Mouse (Mus musculus) liver, postnatal 0 days (tissue): Measurements from ENCODE around the gene Mier2. TPM values are rescaled to one million over a fixed set of nuclear protein-coding genes. Genes with fewer than 3 reads are reported as not detected.

Experiments used
- ATAC-seq: fragments of 200-750 bp; cut with Nextera tagmentation; 2 replicates; pipeline ENCODE4 v1.8.0; 2017; ENCODE audit warnings: mild to moderate bottlenecking, moderate library complexity
- DNase-seq: peaks from one replicate; pipeline ENCODE4 v3.0.0-alpha.2; 2016
- H3K27ac ChIP-seq: fragments of 300-500 bp; sonication (generic); 2 replicates; pipeline ENCODE4 v1.5.1; 2014; ENCODE audit warnings: antibody characterized with exemption, moderate library complexity, mild to moderate bottlenecking, low read depth
- H3K27me3 ChIP-seq: fragments of 300-500 bp; sonication (generic); 2 replicates; pipeline ENCODE4 v1.6.1; 2014; ENCODE audit warnings: low read length, control low read depth, mixed read lengths; ENCODE audit not compliant: insufficient read depth
- H3K36me3 ChIP-seq: fragments of 300-500 bp; sonication (generic); replicated peaks from 2 replicates; pipeline ENCODE4 v1.6.1; 2014; ENCODE audit warnings: mild to moderate bottlenecking, control low read depth, low read length, moderate library complexity, mixed read lengths; ENCODE audit not compliant: insufficient read depth
- H3K4me1 ChIP-seq: fragments of 300-500 bp; sonication (generic); 2 replicates; pipeline ENCODE4 v1.6.1; 2014; ENCODE audit warnings: antibody characterized with exemption, mild to moderate bottlenecking, control low read depth; ENCODE audit not compliant: insufficient read depth
- H3K4me2 ChIP-seq: fragments of 300-500 bp; sonication (generic); 2 replicates; pipeline ENCODE4 v1.6.1; 2014; ENCODE audit warnings: low read depth, mild to moderate bottlenecking, low read length, moderate library complexity, mixed read lengths
- H3K4me3 ChIP-seq: fragments of 300-500 bp; sonication (generic); 2 replicates; pipeline ENCODE4 v1.5.1; 2014; ENCODE audit warnings: low read depth, low read length
- H3K9ac ChIP-seq: fragments of 300-500 bp; sonication (generic); replicated peaks from 2 replicates; pipeline ENCODE4 v1.6.1; 2014; ENCODE audit warnings: mild to moderate bottlenecking, moderate library complexity
- H3K9me3 ChIP-seq: fragments of 300-500 bp; sonication (generic); 2 replicates; pipeline ENCODE4 v1.6.1; 2016; ENCODE audit warnings: mild to moderate bottlenecking, control low read depth, low read length, mixed read lengths
- CTCF ChIP-seq: sonication (generic); IDR thresholded peaks from 2 replicates; pipeline ENCODE4 v1.5.1; 2016; ENCODE audit warnings: antibody characterized with exemption, low read depth
- EP300 ChIP-seq: IDR thresholded peaks from 2 replicates; pipeline ENCODE4 v1.6.1; 2016; ENCODE audit warnings: antibody characterized with exemption, low read depth, mild to moderate bottlenecking
- WGBS: fragments of 180-500 bp; shearing (Covaris S2); extraction: QIAGEN DNeasy Blood & Tissue Kit; methylation state at CpG from one replicate; pipeline ENCODE4 v1.1.7; 2014; ENCODE audit not compliant: insufficient replicate concordance; 5-methylcytosine and 5-hydroxymethylcytosine counted together
- polyA plus RNA-seq: library from polyadenylated mRNA; unstranded; fragments of >200 nt; fragmentation: Nextera tagmentation; extraction: Ambion mirVana; gene quantifications from 2 replicates; pipeline ENCODE4 v1.2.1, GENCODE M21; 2015

The Mier2 gene
- polyA plus RNA-seq, 1 experiment from 2014 or later = 8.6 TPM

DNA sequence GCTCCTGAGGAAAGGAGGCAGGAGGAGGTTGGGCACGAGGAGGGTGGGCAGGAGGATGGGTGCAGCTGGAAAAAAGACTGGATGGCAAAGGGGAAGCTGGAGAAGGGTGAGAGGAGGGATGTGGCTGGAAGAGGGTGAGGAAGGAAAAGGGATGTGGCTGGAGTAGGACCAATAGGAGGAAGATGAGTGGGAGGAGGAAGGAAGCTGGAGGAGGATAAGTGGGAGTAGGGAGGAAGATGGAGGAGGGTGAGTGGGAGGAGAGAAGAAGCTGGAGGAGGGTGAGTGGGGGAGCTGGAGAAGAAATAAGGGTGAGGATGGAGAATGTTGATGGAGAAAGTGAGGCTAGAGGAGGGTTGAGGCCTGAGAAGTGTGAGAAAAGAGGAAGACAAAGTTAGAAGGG is 19.6 kb downstream of the Mier2 start:
- H3K4me2 ChIP-seq = no peak overlapping the region
- TF ChIP-seq CTCF (no peak), EP300 (no peak)
- WGBS = 53% methylated on average over 1 of the region's 1 CpGs
- H3K36me3 ChIP-seq = peaks cover 2% of the 10 kb centered on the region; the same call in 1 of the 2 replicates
- ATAC-seq = no peak
- H3K9me3 ChIP-seq = no peaks in the 10 kb centered on the region
- H3K4me3 ChIP-seq = no peak overlapping the region
- DNase-seq = peak; percentile 9
- H3K4me1 ChIP-seq = peaks cover 18% of the 10 kb centered on the region
- no peak overlapping the region for H3K27ac ChIP-seq
- no peaks in the 10 kb centered on the region for H3K27me3 ChIP-seq
- H3K9ac ChIP-seq = no peak overlapping the region

DNA sequence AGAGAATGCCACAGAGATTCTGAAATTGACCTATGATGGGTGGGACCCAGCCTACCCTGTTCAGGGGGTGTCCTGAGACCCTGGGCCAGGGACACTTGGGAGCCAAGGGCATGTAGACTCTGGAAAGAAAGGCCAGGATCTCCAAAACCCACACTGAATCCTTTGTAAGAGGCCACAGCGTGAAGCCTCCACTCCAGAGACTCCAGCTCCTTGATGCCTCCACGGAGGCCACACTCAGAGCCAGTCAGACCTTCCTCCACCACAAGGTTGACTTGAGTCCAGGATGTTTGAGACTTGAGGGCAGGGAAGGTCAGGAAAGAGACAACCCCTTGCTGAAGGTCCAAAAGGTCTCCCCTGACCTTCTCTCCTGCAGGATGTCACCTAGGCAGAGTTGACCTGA is 20.6 kb downstream of the Mier2 start:
- TF ChIP-seq EP300 (no peak), CTCF (no peak)
- H3K27ac ChIP-seq = no peak overlapping the region
- WGBS = 83% methylated on average over 2 of the region's 2 CpGs
- H3K4me3 ChIP-seq = no peak overlapping the region
- ATAC-seq = no peak
- no peaks in the 10 kb centered on the region for H3K27me3 ChIP-seq
- DNase-seq = no peak
- H3K9ac ChIP-seq = no peak overlapping the region
- H3K36me3 ChIP-seq = no peaks in the 10 kb centered on the region; the same call in 1 of the 2 replicates
- H3K4me1 ChIP-seq = peaks cover 18% of the 10 kb centered on the region
- no peaks in the 10 kb centered on the region for H3K9me3 ChIP-seq
- H3K4me2 ChIP-seq = no peak overlapping the region

DNA sequence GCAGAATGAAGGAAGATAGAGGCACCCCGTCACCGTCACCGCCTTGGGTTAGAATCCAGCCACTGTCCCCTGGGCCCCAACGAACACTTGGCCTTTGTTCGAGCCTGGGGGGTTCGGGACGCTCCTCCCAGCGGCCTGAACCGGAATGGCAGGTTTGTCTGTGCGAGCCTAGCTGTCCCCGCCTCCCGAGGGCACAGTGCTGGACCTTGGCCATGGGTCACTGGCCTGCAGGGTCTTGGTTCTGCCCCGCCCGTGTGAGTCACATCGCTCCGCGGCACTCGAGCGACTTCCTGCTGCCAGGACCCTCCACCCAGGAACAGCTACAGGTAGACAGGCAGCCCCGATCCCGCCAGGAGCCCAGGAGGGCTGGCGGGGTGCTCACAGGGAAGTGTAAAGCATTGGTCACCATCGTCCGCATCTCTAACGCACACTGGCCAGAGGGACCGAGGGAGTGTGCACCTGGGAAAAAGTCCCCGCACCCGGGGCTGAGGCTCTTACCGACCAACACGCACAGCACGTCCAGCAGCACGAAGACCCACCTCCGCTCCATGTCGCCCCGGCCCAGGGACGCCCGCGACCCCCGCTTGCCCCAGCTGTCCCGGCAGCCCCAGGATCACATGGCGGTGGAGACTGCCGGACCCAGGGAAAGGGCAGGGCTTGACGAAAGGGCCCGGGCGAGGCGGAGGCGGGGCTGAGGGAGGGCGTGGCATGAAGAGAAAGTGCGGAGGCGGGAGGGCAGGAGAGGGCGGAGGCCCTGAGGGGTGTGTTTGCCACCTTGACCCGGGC is 21.7 kb downstream of the Mier2 start, which contains the start of gene Plpp2:
Plpp2 (minus strand) TSS at position 671 of the 786 bp plus-strand sequence.
- TF ChIP-seq EP300 = no peak
- peak; percentile 75 for TF ChIP-seq CTCF
- under 1% methylated on average over 52 of the region's 52 CpGs for WGBS

DNA sequence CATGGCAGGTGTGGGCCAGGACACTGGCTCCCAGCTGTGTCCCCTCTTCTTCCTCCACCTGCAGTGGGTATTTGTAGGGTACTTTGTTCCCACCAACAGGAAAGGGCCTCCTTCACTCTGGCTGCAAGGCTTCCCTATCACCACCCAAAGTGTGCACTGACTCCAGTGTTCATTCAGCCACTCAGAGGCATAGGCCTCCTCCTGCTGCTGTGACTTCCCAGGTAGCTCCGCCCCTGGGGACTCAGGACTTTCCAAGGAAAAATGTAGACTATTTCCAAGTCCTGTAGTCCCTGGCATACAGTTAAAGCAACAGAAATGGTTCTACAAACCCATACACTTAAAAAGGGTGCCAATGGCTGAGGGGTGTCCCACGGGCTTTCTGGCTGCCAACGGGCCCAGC is 22.3 kb downstream of the Mier2 start:
- peak overlapping the region; percentile 96 for H3K4me2 ChIP-seq
- no peaks in the 10 kb centered on the region for H3K27me3 ChIP-seq
- peaks cover 18% of the 10 kb centered on the region for H3K4me1 ChIP-seq
- 0 out of 2 replicates have a peak, but pooled peaks cover 2% of the 10 kb centered on the region for H3K36me3 ChIP-seq
- no peaks in the 10 kb centered on the region for H3K9me3 ChIP-seq
- TF ChIP-seq EP300 (no peak), CTCF (no peak)
- peak; percentile 15 for DNase-seq
- peak; percentile 16; the same call in 1 of the 2 replicates for ATAC-seq
- 39% methylated on average over 3 of the region's 3 CpGs for WGBS
- H3K27ac ChIP-seq = peak overlapping the region; percentile 88
- peak overlapping the region; percentile 66 for H3K4me3 ChIP-seq
- H3K9ac ChIP-seq = peak overlapping the region; percentile 74

More for the DNA sequence above, 21.7 kb downstream of the Mier2 start, which contains the start of gene Plpp2:
- Histone ChIP-seq H3K4me1 (peaks cover 18% of the 10 kb centered on the region), H3K4me3 (peak within 1 kb of the TSS; percentile 66), H3K9me3 (no peaks in the 10 kb centered on the region), H3K36me3 (0 out of 2 replicates have a peak, but pooled peaks cover 2% of the 10 kb centered on the region), H3K4me2 (peak within 1 kb of the TSS; percentile 96), H3K27me3 (no peaks in the 10 kb centered on the region), H3K9ac (peak within 1 kb of the TSS; percentile 74), H3K27ac (peak within 1 kb of the TSS; percentile 88)
- ATAC-seq (peak; percentile 93), DNase-seq (peak; percentile 89)

DNA sequence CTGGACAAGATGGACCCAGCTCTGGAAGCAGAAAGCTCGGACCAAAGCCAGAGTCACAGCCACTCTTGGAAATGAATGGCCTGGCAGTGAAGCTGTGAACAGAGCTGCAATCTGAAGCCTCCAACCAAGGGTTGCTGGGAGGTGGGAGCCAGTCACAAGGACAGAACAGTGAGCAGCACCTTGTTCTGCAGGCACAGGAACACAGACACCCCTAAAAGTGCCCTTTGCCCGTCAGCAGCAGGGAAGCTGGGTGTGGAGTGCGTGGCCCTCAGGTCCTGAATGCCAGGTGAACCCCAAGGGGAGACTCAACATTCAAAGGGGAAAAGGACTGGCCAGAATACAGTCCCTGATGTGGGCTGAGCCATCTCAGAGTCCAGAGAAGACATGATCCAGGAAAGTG is 23.4 kb downstream of the Mier2 start:
- Histone ChIP-seq H3K4me2 (no peak overlapping the region), H3K4me1 (peaks cover 18% of the 10 kb centered on the region), H3K27me3 (no peaks in the 10 kb centered on the region), H3K4me3 (no peak overlapping the region), H3K9me3 (no peaks in the 10 kb centered on the region), H3K27ac (no peak overlapping the region), H3K36me3 (peaks cover 2% of the 10 kb centered on the region; the same call in 1 of the 2 replicates), H3K9ac (no peak overlapping the region)
- peak; percentile 11 for DNase-seq
- no peak for ATAC-seq
- TF ChIP-seq CTCF (no peak), EP300 (no peak)
- 56% methylated on average over 3 of the region's 3 CpGs for WGBS

DNA sequence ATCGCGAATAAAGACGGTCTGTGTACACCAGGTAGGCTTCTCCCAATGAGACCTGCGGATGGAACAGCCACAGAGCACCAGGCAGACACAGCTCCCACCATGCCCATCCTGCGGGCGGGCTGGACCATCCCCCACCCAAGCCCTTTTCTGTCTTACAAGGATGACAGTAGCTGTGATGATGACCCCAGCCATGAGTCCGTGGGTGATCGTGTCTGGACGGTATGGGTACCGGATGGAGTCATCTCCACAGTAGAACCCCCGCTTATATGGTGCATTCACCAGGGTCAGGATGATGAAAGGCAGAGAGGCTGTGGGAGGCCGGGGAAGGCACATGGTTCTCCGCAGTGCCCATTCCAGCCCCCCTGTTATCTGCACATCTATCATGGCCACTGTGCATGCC is 24.3 kb downstream of the Mier2 start:
- 93% methylated on average over 13 of the region's 13 CpGs for whole genome bisulfite sequencing
- TF ChIP-seq EP300 = no peak
- no peak for TF ChIP-seq CTCF
- Histone ChIP-seq H3K9ac (no peak overlapping the region), H3K36me3 (peaks cover 5% of the 10 kb centered on the region), H3K4me3 (no peak overlapping the region), H3K9me3 (no peaks in the 10 kb centered on the region), H3K4me1 (peaks cover 18% of the 10 kb centered on the region), H3K27me3 (no peaks in the 10 kb centered on the region), H3K27ac (no peak overlapping the region), H3K4me2 (no peak overlapping the region)
- no peak for ATAC-seq
- DNase-seq = no peak
